Mouse (Mus musculus): ENCODE data around the gene Adh6a. TPM values are rescaled to one million over a fixed set of nuclear protein-coding genes. Genes with fewer than 3 reads are reported as not detected.
A peak's percentile ranks its signal among the peaks of the same experiment; 100 is the strongest.

Adh6a gene
- total and polyA plus RNA-seq, 2 experiments from 2014 or later = not detected

DNA sequence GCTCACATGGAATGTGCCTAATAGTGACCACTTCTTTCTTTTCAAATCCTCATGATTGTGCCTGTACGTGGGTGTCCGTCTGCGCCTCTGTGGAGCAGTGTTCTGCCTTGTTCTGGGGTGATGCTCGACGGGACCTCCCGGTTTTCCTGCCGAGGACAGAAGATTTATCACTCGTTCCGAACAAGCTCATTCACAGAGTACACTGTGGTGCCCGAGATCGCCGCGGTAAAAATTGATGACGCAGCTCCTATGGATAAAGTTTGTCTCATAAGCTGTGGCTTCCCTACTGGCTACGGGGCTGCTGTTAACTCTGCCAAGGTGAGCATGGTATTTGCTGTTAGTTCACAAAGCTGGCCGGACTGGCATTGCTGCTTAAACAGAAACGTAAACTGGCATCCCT, 11.9 kb downstream of the Adh6a start:
- no peak for ATAC-seq (ENCODE audit: insufficient read depth, low read depth)

GRCm38 (mm10) chr3:138325466-138325865, 12.4 kb downstream of the Adh6a start:
- 86% methylated on average over 6 of the region's 6 CpGs for WGBS
- no peak for DNase-seq (ENCODE audit: low spot score)
- Histone ChIP-seq H3K27ac (ENCODE audit: low read depth) (no peak overlapping the region), H3K27me3 (ENCODE audit: control insufficient read depth, insufficient read depth, low read length) (no peaks in the 10 kb centered on the region), H3K4me3 (ENCODE audit: low read depth, low read length) (no peak overlapping the region), H3K4me1 (ENCODE audit: control insufficient read depth, insufficient read depth) (no peaks in the 10 kb centered on the region), H3K9ac (replicated peaks; ENCODE audit: low read depth, low read length) (no peak overlapping the region), H3K4me2 (ENCODE audit: low read depth, low read length) (no peak overlapping the region), H3K36me3 (replicated peaks; ENCODE audit: control insufficient read depth, insufficient read depth, low read length) (no peaks in the 10 kb centered on the region), H3K9me3 (replicated peaks; ENCODE audit: control insufficient read depth, low read length) (no peaks in the 10 kb centered on the region)
- no peak for ATAC-seq (ENCODE audit: insufficient read depth, low read depth)
- TF ChIP-seq EP300 (IDR thresholded peaks at IDR 0.05; ENCODE audit: low read depth) (no peak), CTCF (IDR thresholded peaks at IDR 0.05; ENCODE audit: low read depth) (no peak)

More for the DNA sequence above, 11.9 kb downstream of the Adh6a start:
- WGBS = 91% methylated on average over 17 of the region's 17 CpGs
- Histone ChIP-seq H3K4me1 (ENCODE audit: control insufficient read depth, insufficient read depth) (no peaks in the 10 kb centered on the region), H3K4me3 (ENCODE audit: low read depth, low read length) (no peak overlapping the region), H3K9ac (replicated peaks; ENCODE audit: low read depth, low read length) (no peak overlapping the region), H3K27ac (ENCODE audit: low read depth) (no peak overlapping the region), H3K27me3 (ENCODE audit: control insufficient read depth, insufficient read depth, low read length) (no peaks in the 10 kb centered on the region), H3K9me3 (replicated peaks; ENCODE audit: control insufficient read depth, low read length) (no peaks in the 10 kb centered on the region), H3K4me2 (ENCODE audit: low read depth, low read length) (no peak overlapping the region), H3K36me3 (replicated peaks; ENCODE audit: control insufficient read depth, insufficient read depth, low read length) (no peaks in the 10 kb centered on the region)
- DNase-seq (ENCODE audit: low spot score) = no peak
- no peak for TF ChIP-seq EP300 (IDR thresholded peaks at IDR 0.05; ENCODE audit: low read depth)
- TF ChIP-seq CTCF (IDR thresholded peaks at IDR 0.05; ENCODE audit: low read depth) = no peak

- no peaks in the 10 kb centered on the region for H3K9me3 ChIP-seq (replicated peaks; ENCODE audit: control insufficient read depth, low read length)
- H3K9ac ChIP-seq (replicated peaks; ENCODE audit: low read depth, low read length) = no peak overlapping the region
- TF ChIP-seq CTCF (IDR thresholded peaks at IDR 0.05; ENCODE audit: low read depth) (no peak), EP300 (IDR thresholded peaks at IDR 0.05; ENCODE audit: low read depth) (no peak)
- H3K4me3 ChIP-seq (ENCODE audit: low read depth, low read length) = no peak overlapping the region
- no peak for ATAC-seq (ENCODE audit: insufficient read depth, low read depth)
- H3K4me2 ChIP-seq (ENCODE audit: low read depth, low read length) = no peak overlapping the region
- no peak overlapping the region for H3K27ac ChIP-seq (ENCODE audit: low read depth)
- H3K36me3 ChIP-seq (replicated peaks; ENCODE audit: control insufficient read depth, insufficient read depth, low read length) = no peaks in the 10 kb centered on the region
- H3K4me1 ChIP-seq (ENCODE audit: control insufficient read depth, insufficient read depth) = no peaks in the 10 kb centered on the region
- WGBS = 80% methylated on average over 8 of the region's 8 CpGs
- no peaks in the 10 kb centered on the region for H3K27me3 ChIP-seq (ENCODE audit: control insufficient read depth, insufficient read depth, low read length)
- DNase-seq (ENCODE audit: low spot score) = no peak
Observed at GRCm38 (mm10) chr3:138333910-138334309, 20.8 kb downstream of the Adh6a start.

DNA sequence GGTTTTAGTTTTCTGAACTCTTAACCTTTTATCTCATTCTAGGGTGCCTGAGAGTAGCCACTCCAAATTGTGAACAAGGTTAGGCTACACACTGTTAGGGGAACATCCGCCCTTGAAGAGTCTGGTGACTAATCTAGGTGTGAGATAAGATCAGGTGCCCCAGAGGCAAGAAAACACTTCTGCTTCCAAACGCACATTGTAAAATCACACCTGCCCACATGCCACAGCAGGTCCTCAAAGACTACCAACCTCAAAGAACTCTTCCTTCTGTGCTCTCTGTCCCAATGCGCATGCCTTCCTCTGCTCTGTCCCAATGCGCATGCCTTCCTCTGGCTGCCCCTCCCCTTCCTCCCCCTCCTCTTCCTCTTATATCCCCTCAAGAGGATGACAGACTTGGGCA, 21.2 kb downstream of the Adh6a start:
- no peak for DNase-seq (ENCODE audit: low spot score)
- 63% methylated on average over 4 of the region's 4 CpGs for WGBS
- Histone ChIP-seq H3K9ac (replicated peaks; ENCODE audit: low read depth, low read length) (no peak overlapping the region), H3K4me2 (ENCODE audit: low read depth, low read length) (no peak overlapping the region), H3K36me3 (replicated peaks; ENCODE audit: control insufficient read depth, insufficient read depth, low read length) (no peaks in the 10 kb centered on the region), H3K27me3 (ENCODE audit: control insufficient read depth, insufficient read depth, low read length) (no peaks in the 10 kb centered on the region), H3K27ac (ENCODE audit: low read depth) (no peak overlapping the region), H3K9me3 (replicated peaks; ENCODE audit: control insufficient read depth, low read length) (no peaks in the 10 kb centered on the region), H3K4me3 (ENCODE audit: low read depth, low read length) (no peak overlapping the region), H3K4me1 (ENCODE audit: control insufficient read depth, insufficient read depth) (no peaks in the 10 kb centered on the region)
- no peak for ATAC-seq (ENCODE audit: insufficient read depth, low read depth)
- no peak for TF ChIP-seq CTCF (IDR thresholded peaks at IDR 0.05; ENCODE audit: low read depth)
- no peak for TF ChIP-seq EP300 (IDR thresholded peaks at IDR 0.05; ENCODE audit: low read depth)

- no peak overlapping the region for H3K9ac ChIP-seq (replicated peaks; ENCODE audit: low read depth, low read length)
- DNase-seq (ENCODE audit: low spot score) (no peak), ATAC-seq (ENCODE audit: insufficient read depth, low read depth) (no peak)
- H3K4me2 ChIP-seq (ENCODE audit: low read depth, low read length) = no peak overlapping the region
- no peak overlapping the region for H3K4me3 ChIP-seq (ENCODE audit: low read depth, low read length)
- no peaks in the 10 kb centered on the region for H3K27me3 ChIP-seq (ENCODE audit: control insufficient read depth, insufficient read depth, low read length)
- H3K4me1 ChIP-seq (ENCODE audit: control insufficient read depth, insufficient read depth) = no peaks in the 10 kb centered on the region
- no peak overlapping the region for H3K27ac ChIP-seq (ENCODE audit: low read depth)
- TF ChIP-seq CTCF (IDR thresholded peaks at IDR 0.05; ENCODE audit: low read depth) = no peak
- TF ChIP-seq EP300 (IDR thresholded peaks at IDR 0.05; ENCODE audit: low read depth) = no peak
- H3K9me3 ChIP-seq (replicated peaks; ENCODE audit: control insufficient read depth, low read length) = no peaks in the 10 kb centered on the region
- H3K36me3 ChIP-seq (replicated peaks; ENCODE audit: control insufficient read depth, insufficient read depth, low read length) = no peaks in the 10 kb centered on the region
- 91% methylated on average over 1 of the region's 1 CpGs for whole genome bisulfite sequencing
Observed at GRCm38 (mm10) chr3:138335566-138335965, 22.5 kb downstream of the Adh6a start.

DNA sequence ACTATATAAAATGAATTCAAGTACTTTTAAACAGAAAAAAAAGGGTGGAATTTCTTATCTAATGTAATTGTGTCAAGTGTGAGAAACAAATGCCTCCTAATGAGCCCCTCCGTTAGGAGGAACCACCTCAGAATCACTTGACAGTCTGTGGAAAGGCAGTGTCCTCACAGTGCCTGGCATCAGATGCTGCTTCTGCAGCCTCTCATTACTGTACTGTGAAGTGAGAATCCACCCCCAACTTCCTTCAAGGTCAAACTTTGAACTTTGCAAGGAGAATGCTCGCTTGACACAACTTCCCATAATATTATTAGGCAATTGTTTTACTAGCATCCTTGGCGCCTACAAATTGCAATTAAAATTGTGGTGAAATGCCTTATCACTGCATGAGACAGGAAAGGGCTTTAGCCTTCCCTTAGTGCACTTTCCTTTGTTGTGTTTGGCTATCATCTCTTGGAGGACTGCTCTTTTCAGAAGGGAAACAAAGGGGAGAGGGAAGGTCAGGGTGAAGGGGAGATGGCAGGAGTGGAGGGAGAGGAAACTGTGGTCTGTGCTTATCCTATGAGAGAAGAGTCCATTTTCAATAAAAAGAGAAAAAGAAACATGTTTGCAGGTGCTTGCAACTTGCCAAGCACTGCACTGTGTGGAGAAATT, 23.1 kb downstream of the Adh6a start:
- peak; percentile 48 for DNase-seq (ENCODE audit: low spot score)
- no peaks in the 10 kb centered on the region for H3K36me3 ChIP-seq (replicated peaks; ENCODE audit: control insufficient read depth, insufficient read depth, low read length)
- H3K4me2 ChIP-seq (ENCODE audit: low read depth, low read length) = no peak overlapping the region
- WGBS = 28% methylated on average over 3 of the region's 3 CpGs
- H3K9me3 ChIP-seq (replicated peaks; ENCODE audit: control insufficient read depth, low read length) = no peaks in the 10 kb centered on the region
- H3K27ac ChIP-seq (ENCODE audit: low read depth) = no peak overlapping the region
- H3K27me3 ChIP-seq (ENCODE audit: control insufficient read depth, insufficient read depth, low read length) = no peaks in the 10 kb centered on the region
- TF ChIP-seq CTCF (IDR thresholded peaks at IDR 0.05; ENCODE audit: low read depth) (no peak), EP300 (IDR thresholded peaks at IDR 0.05; ENCODE audit: low read depth) (no peak)
- no peak overlapping the region for H3K4me3 ChIP-seq (ENCODE audit: low read depth, low read length)
- H3K4me1 ChIP-seq (ENCODE audit: control insufficient read depth, insufficient read depth) = no peaks in the 10 kb centered on the region
- peak; percentile 71 for ATAC-seq (ENCODE audit: insufficient read depth, low read depth)
- no peak overlapping the region for H3K9ac ChIP-seq (replicated peaks; ENCODE audit: low read depth, low read length)
